Mouse (Mus musculus): Measurements from ENCODE around the gene Kirrel. TPM values are rescaled to one million over a fixed set of nuclear protein-coding genes. Genes with fewer than 3 reads are reported as not detected.

Gene Kirrel
- total RNA-seq, 2 experiments from 2014 or later: not detected

Other genes starting within 250 kb of the Kirrel start
- gene Cd1d1, start 175.3 kb downstream of the Kirrel start, total RNA-seq (2014; fragmentation: Nextera tagmentation): 25.6 and 38.4 TPM in 2 replicates
- gene Cd1d1, start 175.3 kb downstream of the Kirrel start, total RNA-seq (2017): 18.6 and 18.7 TPM in 2 replicates
- gene Fcrls, start 89.0 kb upstream of the Kirrel start, total RNA-seq (2014; fragmentation: Nextera tagmentation): not detected in 2 replicates
- gene Fcrls, start 89.0 kb upstream of the Kirrel start, total RNA-seq (2017): 1.8 TPM in 1 of 2 replicates, not detected in the other
- not detected in 2 replicates for gene Cd5l, start 183.1 kb upstream of the Kirrel start, total RNA-seq (2014; fragmentation: Nextera tagmentation)
- 0.65 TPM in 1 of 2 replicates, not detected in the other for gene Cd5l, start 183.1 kb upstream of the Kirrel start, total RNA-seq (2017)
- gene Fcrl1, start 201.6 kb upstream of the Kirrel start, total RNA-seq (2014; fragmentation: Nextera tagmentation): 2.1 and 4.1 TPM in 2 replicates
- 0.69 and 0.82 TPM in 2 replicates for gene Fcrl1, start 201.6 kb upstream of the Kirrel start, total RNA-seq (2017)